Mouse (Mus musculus): ENCODE data around the gene Cldn34d. TPM values are rescaled to one million over a fixed set of nuclear protein-coding genes. Genes with fewer than 3 reads are reported as not detected.

Gene Cldn34d
- total RNA-seq (2012; rRNA removed), result not detected in 2 replicates
- not detected for polyA plus RNA-seq (2012; ENCODE audit: insufficient read depth in 1 of 2, insufficient read length in 2 of 2, low read depth in 1 of 2, low replicate concordance in 2 of 2, missing spikeins in 1 of 2)

- Histone ChIP-seq H3K27ac (ENCODE audit: control insufficient read depth, low read depth, low read length) (no peak within 1 kb of the TSS), H3K4me3 (ENCODE audit: control insufficient read depth in 1 of 2, insufficient read depth in 1 of 2, low read depth in 2 of 2, low read length in 2 of 2) (no peak within 1 kb of the TSS), H3K27me3 (ENCODE audit: control insufficient read depth in 1 of 2, insufficient read depth in 2 of 2, low read length in 2 of 2) (no peaks in the 10 kb centered on the region), H3K36me3 (ENCODE audit: control insufficient read depth in 1 of 2, insufficient read depth in 2 of 2, low read length in 2 of 2) (no peaks in the 10 kb centered on the region), H3K9ac (ENCODE audit: control insufficient read depth, low read depth, low read length, poor library complexity, severe bottlenecking) (no peak within 1 kb of the TSS), H3K4me1 (ENCODE audit: control insufficient read depth in 1 of 2, insufficient read depth in 2 of 2, low read length in 2 of 2) (no peaks in the 10 kb centered on the region), H3K79me2 (ENCODE audit: control insufficient read depth, insufficient read depth, low read length, poor library complexity) (no peaks in the 10 kb centered on the region), H3K9me3 (replicated peaks; ENCODE audit: insufficient read depth, low read length) (no peaks in the 10 kb centered on the region)
- DNase-seq (ENCODE audit: low read depth, low spot score), result no peak
- TF ChIP-seq ELF1 (IDR thresholded peaks at IDR 0.05; ENCODE audit: low read depth, low read length) (no peak), ZKSCAN1 (IDR thresholded peaks at IDR 0.05; ENCODE audit: low read depth, low read length) (no peak), MEF2A (IDR thresholded peaks at IDR 0.05; ENCODE audit: extremely low read depth, insufficient replicate concordance, low read depth, low read length, poor library complexity, severe bottlenecking) (no peak), RAD21 (IDR thresholded peaks at IDR 0.05; ENCODE audit: low read depth, low read length) (no peak), POLR2A (IDR thresholded peaks at IDR 0.05; ENCODE audit: control insufficient read depth in 1 of 2, insufficient read depth in 1 of 2, low read depth in 1 of 2, low read length in 2 of 2, poor library complexity in 1 of 2) (no peak), GABPA (IDR thresholded peaks at IDR 0.05; ENCODE audit: low read depth, low read length) (no peak), POLR2AphosphoS2 (IDR thresholded peaks at IDR 0.05; ENCODE audit: low read length) (no peak), NELFE (IDR thresholded peaks at IDR 0.05; ENCODE audit: low read depth, low read length) (no peak), ETS1 (IDR thresholded peaks at IDR 0.05; ENCODE audit: low read depth, low read length) (no peak), MXI1 (IDR thresholded peaks at IDR 0.05; ENCODE audit: low read depth, low read length) (no peak), HCFC1 (IDR thresholded peaks at IDR 0.05; ENCODE audit: low read depth, low read length) (no peak), BHLHE40 (IDR thresholded peaks at IDR 0.05; ENCODE audit: borderline replicate concordance, low read depth, low read length) (no peak), SMC3 (IDR thresholded peaks at IDR 0.05; ENCODE audit: low read depth, low read length) (no peak), E2F4 (IDR thresholded peaks at IDR 0.05; ENCODE audit: borderline replicate concordance, low read depth, low read length) (no peak), POLR2AphosphoS5 (IDR thresholded peaks at IDR 0.05; ENCODE audit: borderline replicate concordance, low read depth, low read length) (no peak), JUND (IDR thresholded peaks at IDR 0.05; ENCODE audit: low read depth, low read length) (no peak), ZMIZ1 (IDR thresholded peaks at IDR 0.05; ENCODE audit: low read depth, low read length) (no peak)
Observed at GRCm38 (mm10) chrX:76602824-76603223, at the start of gene Cldn34d. Gene Cldn34d, minus strand, starts transcription at chrX:76602924.

DNA sequence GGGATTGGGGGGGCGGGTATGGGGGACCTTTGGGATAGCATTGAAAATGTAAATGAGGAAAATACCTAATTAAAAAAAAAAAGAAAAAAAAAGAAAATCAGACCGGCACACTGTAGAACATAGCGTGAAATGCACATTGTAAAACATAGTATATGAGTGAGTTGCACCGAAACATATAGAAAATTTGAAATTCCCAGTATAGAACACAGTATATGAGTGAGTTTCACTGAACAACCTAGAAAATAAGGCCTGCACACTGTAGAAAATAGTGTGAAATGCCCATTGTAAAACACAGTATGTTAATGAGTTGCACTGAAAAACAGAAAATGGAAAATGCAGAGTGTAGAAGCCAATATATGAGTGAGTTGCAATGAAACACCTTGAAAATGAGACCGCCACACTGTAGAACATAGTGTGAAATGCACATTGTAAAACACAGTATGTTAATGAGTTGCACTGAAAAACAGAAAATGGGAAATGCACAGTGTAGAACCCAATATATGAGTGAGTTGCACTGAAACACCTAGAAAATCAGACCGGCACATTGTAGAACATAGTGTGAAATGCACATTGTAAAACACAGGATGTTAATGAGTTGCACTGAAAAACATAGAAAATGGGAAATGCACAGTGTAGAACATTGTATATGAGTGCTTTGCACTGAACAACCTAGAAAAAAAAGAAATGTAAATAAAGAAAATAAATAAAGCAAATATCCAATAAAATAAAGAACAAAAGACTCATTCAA is 4.1 kb downstream of the Cldn34d start:
- DNase-seq (ENCODE audit: low read depth, low spot score), result peak; percentile 89
- no peaks in the 10 kb centered on the region for H3K27me3 ChIP-seq (ENCODE audit: control insufficient read depth in 1 of 2, insufficient read depth in 2 of 2, low read length in 2 of 2)
- H3K27ac ChIP-seq (ENCODE audit: control insufficient read depth, low read depth, low read length), result no peak overlapping the region
- no peaks in the 10 kb centered on the region for H3K4me1 ChIP-seq (ENCODE audit: control insufficient read depth in 1 of 2, insufficient read depth in 2 of 2, low read length in 2 of 2)
- H3K79me2 ChIP-seq (ENCODE audit: control insufficient read depth, insufficient read depth, low read length, poor library complexity), result no peaks in the 10 kb centered on the region
- H3K36me3 ChIP-seq (ENCODE audit: control insufficient read depth in 1 of 2, insufficient read depth in 2 of 2, low read length in 2 of 2), result no peaks in the 10 kb centered on the region
- no peaks in the 10 kb centered on the region for H3K9me3 ChIP-seq (replicated peaks; ENCODE audit: insufficient read depth, low read length)
- no peak overlapping the region for H3K4me3 ChIP-seq (ENCODE audit: control insufficient read depth in 1 of 2, insufficient read depth in 1 of 2, low read depth in 2 of 2, low read length in 2 of 2)
- no peak overlapping the region for H3K9ac ChIP-seq (ENCODE audit: control insufficient read depth, low read depth, low read length, poor library complexity, severe bottlenecking)
- TF ChIP-seq CHD1 (IDR thresholded peaks at IDR 0.05; ENCODE audit: low read depth, low read length), result no peak
- TF ChIP-seq ZC3H11A (IDR thresholded peaks at IDR 0.05; ENCODE audit: low read depth, low read length), result no peak
- no peak for TF ChIP-seq POLR2AphosphoS2 (IDR thresholded peaks at IDR 0.05; ENCODE audit: low read length)
- no peak for TF ChIP-seq EP300 (IDR thresholded peaks at IDR 0.05; ENCODE audit: low read depth in 1 of 2, low read length in 2 of 2)
- no peak for TF ChIP-seq UBTF (IDR thresholded peaks at IDR 0.05; ENCODE audit: borderline replicate concordance, insufficient read depth, low read depth, low read length)
- TF ChIP-seq POLR2A (IDR thresholded peaks at IDR 0.05; ENCODE audit: control insufficient read depth in 1 of 2, insufficient read depth in 1 of 2, low read depth in 1 of 2, low read length in 2 of 2, poor library complexity in 1 of 2), result no peak
- no peak for TF ChIP-seq MXI1 (IDR thresholded peaks at IDR 0.05; ENCODE audit: low read depth, low read length)
- no peak for TF ChIP-seq TBP (IDR thresholded peaks at IDR 0.05; ENCODE audit: low read depth, low read length)
- TF ChIP-seq POLR2AphosphoS5 (IDR thresholded peaks at IDR 0.05; ENCODE audit: borderline replicate concordance, low read depth, low read length), result 0 out of 2 replicates have a peak, but pooled peaks have one; percentile 43
- TF ChIP-seq CTCF (IDR thresholded peaks at IDR 0.05 in 2 of 3, conservative IDR thresholded peaks at IDR 0.05 in 1 of 3; ENCODE audit: control insufficient read depth in 1 of 3, insufficient read depth in 1 of 3, low read depth in 2 of 3, low read length in 3 of 3, poor library complexity in 1 of 3, severe bottlenecking in 1 of 3), result peak in 1 of 3 experiments; percentile 36; a peak in 3 of 6 replicates
- TF ChIP-seq GABPA (IDR thresholded peaks at IDR 0.05; ENCODE audit: low read depth, low read length), result no peak
- TF ChIP-seq ZMIZ1 (IDR thresholded peaks at IDR 0.05; ENCODE audit: low read depth, low read length), result no peak
- no peak for TF ChIP-seq MAZ (IDR thresholded peaks at IDR 0.05; ENCODE audit: low read depth, low read length)
- no peak for TF ChIP-seq TAL1 (IDR thresholded peaks at IDR 0.05; ENCODE audit: low read length)
- no peak for TF ChIP-seq MYB (IDR thresholded peaks at IDR 0.05; ENCODE audit: low read depth, low read length)
- TF ChIP-seq GATA1 (IDR thresholded peaks at IDR 0.05; ENCODE audit: low read depth, low read length), result no peak
- TF ChIP-seq MYC (IDR thresholded peaks at IDR 0.05; ENCODE audit: low read depth, low read length), result 0 out of 2 replicates have a peak, but pooled peaks have one; percentile 5
- no peak; a peak in 1 of 4 replicates for TF ChIP-seq USF2 (IDR thresholded peaks at IDR 0.05; ENCODE audit: borderline replicate concordance in 1 of 2, insufficient read depth in 1 of 2, low read depth in 1 of 2, low read length in 2 of 2)

All from MEL (cell line).